Mouse (Mus musculus): ENCODE data around the gene 4930503B20Rik.

Gene 4930503B20Rik

GRCm38 (mm10) chr3:146599198-146599900, 51.8 kb downstream of the 4930503B20Rik start:
- in situ Hi-C loops (cut with MboI, MseI) = no loop called here

GRCm38 (mm10) chr3:146598411-146598810, 52.7 kb downstream of the 4930503B20Rik start:
- in situ Hi-C loops (cut with MboI, MseI) = no loop called here

- in situ Hi-C loops (cut with MboI, MseI) = no loop called here
Observed at GRCm38 (mm10) chr3:146596864-146597263, 54.3 kb downstream of the 4930503B20Rik start.

GRCm38 (mm10) chr3:146596387-146596786, 54.7 kb downstream of the 4930503B20Rik start:
- in situ Hi-C loops (cut with MboI, MseI) = no loop called here

GRCm38 (mm10) chr3:146595440-146595839, 55.7 kb downstream of the 4930503B20Rik start:
- in situ Hi-C loops (cut with MboI, MseI) = no loop called here

Measured in T-helper 1 cell (primary cell).